Mouse (Mus musculus) hindbrain, postnatal 0 days (tissue): Measurements from ENCODE around the gene Unc5cl. TPM values are rescaled to one million over a fixed set of nuclear protein-coding genes. Genes with fewer than 3 reads are reported as not detected.

Experiments
- ATAC-seq: fragments of 200-750 bp; cut with Nextera tagmentation; 2 replicates; pipeline ENCODE4 v1.8.0; 2017; ENCODE audit warnings: mild to moderate bottlenecking, moderate TSS enrichment, moderate library complexity
- DNase-seq: peaks from one replicate; pipeline ENCODE4 v3.0.0-alpha.2; 2015; ENCODE audit warnings: low spot score
- H3K27ac ChIP-seq: fragments of 300-500 bp; sonication (generic); 2 replicates; pipeline ENCODE4 v1.5.1; 2014; ENCODE audit warnings: mild to moderate bottlenecking
- H3K27me3 ChIP-seq: fragments of 300-500 bp; sonication (generic); 2 replicates; pipeline ENCODE4 v1.6.1; 2014; ENCODE audit warnings: low read length, mixed read lengths; ENCODE audit not compliant: insufficient read depth
- H3K36me3 ChIP-seq: fragments of 300-500 bp; sonication (generic); 2 replicates; pipeline ENCODE4 v1.6.1; 2014; ENCODE audit warnings: low read length, mixed read lengths; ENCODE audit not compliant: insufficient read depth
- H3K4me1 ChIP-seq: fragments of 300-500 bp; sonication (generic); 2 replicates; pipeline ENCODE4 v1.6.1; 2014; ENCODE audit warnings: antibody characterized with exemption, low read length, mixed read lengths; ENCODE audit not compliant: insufficient read depth
- H3K4me2 ChIP-seq: fragments of 300-500 bp; sonication (generic); 2 replicates; pipeline ENCODE4 v1.6.1; 2014; ENCODE audit warnings: low read depth, mild to moderate bottlenecking, low read length, moderate library complexity, mixed read lengths
- H3K4me3 ChIP-seq: fragments of 300-500 bp; sonication (generic); 2 replicates; pipeline ENCODE4 v1.5.1; 2014; ENCODE audit warnings: low read length
- H3K9ac ChIP-seq: fragments of 300-500 bp; sonication (generic); replicated peaks from 2 replicates; pipeline ENCODE4 v1.6.1; 2014; ENCODE audit warnings: mild to moderate bottlenecking, low read length, moderate library complexity, mixed read lengths
- H3K9me3 ChIP-seq: fragments of 300-500 bp; sonication (generic); 2 replicates; pipeline ENCODE4 v1.6.1; 2016; ENCODE audit warnings: low read length, mixed read lengths
- CTCF ChIP-seq: IDR thresholded peaks from 2 replicates; pipeline ENCODE4 v1.5.1; 2016; ENCODE audit warnings: antibody characterized with exemption, control low read depth, low read depth
- WGBS: fragments of 180-500 bp; shearing (Covaris S2); extraction: QIAGEN DNeasy Blood & Tissue Kit; methylation state at CpG from one replicate; pipeline ENCODE4 v1.1.7; 2014; 5-methylcytosine and 5-hydroxymethylcytosine counted together
- polyA plus RNA-seq: library from polyadenylated mRNA; unstranded; fragments of >200 nt; fragmentation: Nextera tagmentation; extraction: Ambion mirVana; gene quantifications from 2 replicates; pipeline ENCODE4 v1.2.1, GENCODE M21; 2015
- total RNA-seq: library from RNA; depleted of rRNA; stranded (reverse); fragments of >200 nt; gene quantifications from 2 replicates; pipeline ENCODE4 v1.2.3, GENCODE M21; 2014

The Unc5cl gene
- total and polyA plus RNA-seq, 2 experiments from 2014 or later, result 0.13 to 0.26 TPM

DNA sequence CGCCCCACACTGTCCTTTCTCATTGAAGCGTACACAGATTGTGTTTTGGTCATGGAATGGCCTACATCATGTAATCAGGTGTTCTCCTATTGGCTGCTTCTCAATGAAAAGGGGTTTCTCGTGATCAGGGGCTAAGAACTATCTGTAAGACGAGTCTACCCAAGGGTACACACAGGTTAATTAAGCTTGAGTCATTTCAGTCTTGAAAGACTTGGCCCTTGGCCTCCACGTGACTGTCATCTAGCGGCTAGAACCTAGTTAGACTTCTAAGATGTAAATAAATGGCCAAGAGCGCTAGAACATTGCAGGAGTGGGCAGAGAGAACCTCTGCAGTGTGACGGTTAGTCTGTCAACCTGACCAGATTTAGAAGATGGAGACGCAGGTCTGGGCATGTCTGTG lies 30.5 kb upstream of the Unc5cl start:
- Histone ChIP-seq H3K27ac (no peak overlapping the region), H3K9me3 (no peaks in the 10 kb centered on the region), H3K36me3 (no peaks in the 10 kb centered on the region), H3K27me3 (no peaks in the 10 kb centered on the region), H3K4me1 (peaks cover 6% of the 10 kb centered on the region; the same call in 1 of the 2 replicates), H3K9ac (no peak overlapping the region), H3K4me2 (no peak overlapping the region), H3K4me3 (no peak overlapping the region)
- DNase-seq, result no peak
- TF ChIP-seq CTCF, result no peak
- 87% methylated on average over 9 of the region's 9 CpGs for WGBS
- no peak for ATAC-seq

DNA sequence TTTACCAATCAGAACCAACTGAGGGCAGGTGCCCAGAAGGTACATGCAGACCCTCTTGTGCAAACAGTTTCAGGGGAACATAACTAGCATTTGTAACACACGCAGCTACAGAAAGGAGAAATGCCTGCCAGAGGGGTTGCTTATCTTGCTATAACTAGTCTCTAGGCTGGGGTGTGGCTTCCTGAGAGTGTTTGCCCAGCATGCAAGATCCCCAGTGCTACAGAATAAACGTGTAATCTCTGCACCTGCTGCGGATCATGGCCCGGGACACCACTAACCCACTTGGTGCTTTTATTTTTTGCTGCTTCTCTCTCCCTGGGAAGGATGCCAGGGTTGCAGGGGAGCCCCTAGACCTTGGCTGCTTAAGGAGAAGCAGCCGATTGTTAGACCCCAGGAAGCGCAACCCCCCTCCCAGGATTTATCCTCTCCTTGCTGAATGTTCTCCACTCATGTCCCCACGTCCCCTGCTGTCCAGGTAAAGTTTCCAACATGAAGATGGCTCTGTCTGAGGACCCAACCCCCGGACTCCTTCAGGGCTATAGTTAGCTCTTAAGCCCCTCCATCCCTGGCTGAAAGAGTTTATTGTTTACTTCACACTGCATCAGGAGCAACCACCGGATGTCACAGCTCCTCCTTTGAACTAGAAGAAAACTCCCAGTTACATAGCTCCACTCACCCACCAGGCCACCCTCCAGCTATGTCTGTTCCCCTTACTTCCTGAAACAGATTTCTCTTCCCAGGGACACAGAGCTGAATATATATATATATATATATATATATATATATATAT lies 28.7 kb upstream of the Unc5cl start:
- no peak for DNase-seq
- no peak overlapping the region for H3K27ac ChIP-seq

DNA sequence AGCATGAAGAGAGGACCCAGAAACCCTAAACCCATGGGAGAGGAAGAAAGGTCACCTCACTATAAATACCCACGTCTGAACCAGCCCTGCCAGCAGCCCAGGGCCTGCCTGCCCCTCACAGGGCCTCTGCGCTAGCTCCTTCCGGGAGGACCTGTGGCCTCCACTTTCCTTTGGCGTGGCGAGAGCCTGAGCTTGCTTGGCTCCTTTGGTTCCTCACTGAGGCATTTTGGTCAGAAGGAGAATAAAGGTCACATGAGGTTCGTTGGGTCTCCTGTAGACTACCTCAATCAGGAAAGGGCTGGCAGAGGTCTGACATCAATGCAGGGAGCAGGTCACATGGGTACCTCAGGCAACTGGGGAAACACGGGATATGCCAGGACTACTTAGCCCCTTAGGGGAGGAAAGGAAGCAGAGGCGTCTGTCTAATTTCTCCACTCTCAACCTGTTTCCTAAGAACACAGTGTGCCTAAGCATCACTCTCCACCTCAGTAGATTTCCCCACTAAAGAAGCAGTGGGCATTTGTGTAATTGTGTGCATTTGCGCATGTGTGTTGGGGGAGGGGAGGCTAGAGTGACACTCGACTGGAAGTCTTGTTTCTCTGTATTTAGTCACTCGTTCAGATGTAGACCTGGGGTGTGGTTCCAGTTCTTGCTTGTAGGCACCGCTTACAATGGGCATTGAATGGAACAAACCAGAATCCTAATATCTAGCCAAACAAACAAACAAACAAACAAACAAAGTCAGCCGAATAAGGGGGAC lies 27.5 kb upstream of the Unc5cl start:
- H3K9me3 ChIP-seq, result no peaks in the 10 kb centered on the region
- H3K9ac ChIP-seq, result no peak overlapping the region
- no peak overlapping the region for H3K4me2 ChIP-seq
- peaks cover 6% of the 10 kb centered on the region; the same call in 1 of the 2 replicates for H3K4me1 ChIP-seq
- WGBS, result 76% methylated on average over 13 of the region's 13 CpGs
- no peak overlapping the region for H3K4me3 ChIP-seq
- H3K27me3 ChIP-seq, result no peaks in the 10 kb centered on the region
- no peaks in the 10 kb centered on the region for H3K36me3 ChIP-seq
- DNase-seq, result no peak
- ATAC-seq, result no peak
- H3K27ac ChIP-seq, result peak overlapping the region; percentile 4; the same call in 1 of the 2 replicates
- TF ChIP-seq CTCF, result no peak

More for the DNA sequence above, 28.7 kb upstream of the Unc5cl start:
- Histone ChIP-seq H3K4me2 (no peak overlapping the region), H3K9ac (no peak overlapping the region), H3K27me3 (no peaks in the 10 kb centered on the region), H3K4me3 (no peak overlapping the region), H3K36me3 (no peaks in the 10 kb centered on the region), H3K9me3 (no peaks in the 10 kb centered on the region), H3K4me1 (peaks cover 6% of the 10 kb centered on the region; the same call in 1 of the 2 replicates)
- WGBS, result 32% methylated on average over 9 of the region's 9 CpGs
- no peak for ATAC-seq
- TF ChIP-seq CTCF, result no peak

DNA sequence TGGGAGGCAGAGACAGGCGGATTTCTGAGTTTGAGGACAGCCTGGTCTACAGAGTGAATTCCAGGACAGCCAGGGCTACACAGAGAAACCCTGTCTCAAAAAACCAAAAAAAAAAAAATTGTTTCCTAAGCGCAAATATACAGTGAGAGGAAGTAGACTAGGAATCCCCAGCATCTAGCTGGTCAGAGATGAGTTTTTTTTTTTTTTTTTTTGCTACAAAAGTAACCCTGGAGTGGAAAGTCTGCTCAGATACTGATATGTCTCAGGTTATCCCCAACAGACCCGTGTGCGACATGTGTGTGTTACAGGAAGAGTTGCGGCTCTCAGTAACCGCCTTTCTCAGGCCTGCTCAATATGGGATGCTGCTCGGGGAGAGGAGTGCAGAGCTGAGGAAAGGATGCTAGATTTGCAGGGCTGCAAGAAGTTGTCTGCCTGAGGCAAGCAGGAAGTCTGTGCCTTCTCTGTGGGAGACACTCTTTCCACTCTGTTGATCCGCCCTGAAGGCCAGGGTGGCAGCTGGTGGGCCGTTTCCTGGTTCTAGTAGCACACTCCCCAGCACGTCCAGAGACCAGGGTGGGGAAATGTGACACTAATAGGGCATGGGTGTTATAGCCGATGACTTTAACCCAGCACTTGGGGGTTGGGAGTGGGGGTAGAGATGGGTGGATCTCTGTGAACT lies 26.7 kb upstream of the Unc5cl start:
- no peaks in the 10 kb centered on the region for H3K27me3 ChIP-seq
- H3K9ac ChIP-seq, result no peak overlapping the region
- no peak overlapping the region for H3K4me3 ChIP-seq
- no peak for ATAC-seq
- 68% methylated on average over 11 of the region's 11 CpGs for WGBS
- TF ChIP-seq CTCF, result no peak
- no peaks in the 10 kb centered on the region for H3K36me3 ChIP-seq
- DNase-seq, result no peak
- H3K9me3 ChIP-seq, result no peaks in the 10 kb centered on the region
- H3K27ac ChIP-seq, result no peak overlapping the region
- H3K4me2 ChIP-seq, result no peak overlapping the region
- H3K4me1 ChIP-seq, result peaks cover 9% of the 10 kb centered on the region; the same call in 1 of the 2 replicates

DNA sequence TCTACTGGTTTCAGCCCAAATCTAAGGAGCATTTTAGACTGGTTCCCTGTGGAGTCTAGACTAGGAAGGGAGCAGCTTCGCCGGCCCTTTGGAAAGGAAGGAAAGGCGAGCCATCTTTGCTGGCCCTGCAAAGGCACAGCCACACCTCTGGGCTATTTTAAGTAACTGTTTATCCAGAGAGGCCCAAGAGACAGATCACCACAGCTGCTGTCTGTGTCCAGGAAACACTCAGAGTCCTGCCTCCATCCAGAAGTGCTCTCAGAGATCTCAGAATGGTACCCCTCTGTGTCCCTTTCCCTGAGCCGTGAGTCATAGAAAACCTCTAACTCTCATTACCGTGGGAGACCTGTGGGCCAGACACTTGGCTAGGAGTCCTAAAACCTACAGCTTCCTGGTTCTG lies 24.3 kb upstream of the Unc5cl start:
- H3K27ac ChIP-seq, result no peak overlapping the region
- H3K4me3 ChIP-seq, result no peak overlapping the region
- H3K36me3 ChIP-seq, result no peaks in the 10 kb centered on the region
- H3K4me1 ChIP-seq, result peaks cover 9% of the 10 kb centered on the region; the same call in 1 of the 2 replicates
- TF ChIP-seq CTCF, result no peak
- H3K27me3 ChIP-seq, result no peaks in the 10 kb centered on the region
- DNase-seq (no peak), ATAC-seq (no peak)
- H3K4me2 ChIP-seq, result no peak overlapping the region
- H3K9me3 ChIP-seq, result no peaks in the 10 kb centered on the region
- 62% methylated on average over 5 of the region's 5 CpGs for WGBS
- no peak overlapping the region for H3K9ac ChIP-seq

DNA sequence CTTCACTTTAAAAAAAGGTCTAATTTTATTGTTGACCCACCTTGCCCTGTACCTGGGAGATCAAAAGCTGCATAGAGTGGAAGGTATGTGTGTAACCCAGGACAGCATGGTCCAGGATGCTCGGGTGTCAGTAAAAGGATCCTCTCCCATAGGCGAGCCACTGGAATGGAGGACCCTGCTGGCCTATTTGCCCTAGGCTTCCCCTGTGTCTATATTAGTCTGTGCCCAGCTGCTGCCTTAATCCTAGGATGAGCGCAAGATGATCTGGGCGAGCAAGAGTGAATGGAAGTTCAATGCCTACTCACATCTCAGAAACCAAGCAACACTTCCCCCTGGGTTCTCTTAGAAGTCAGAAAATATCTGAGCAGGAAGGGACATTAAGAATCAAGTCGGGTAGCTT lies 23.6 kb upstream of the Unc5cl start:
- no peaks in the 10 kb centered on the region for H3K9me3 ChIP-seq
- no peak for ATAC-seq

More for the DNA sequence above, 23.6 kb upstream of the Unc5cl start:
- H3K9ac ChIP-seq, result no peak overlapping the region
- H3K4me1 ChIP-seq, result peaks cover 7% of the 10 kb centered on the region; the same call in 1 of the 2 replicates
- H3K27me3 ChIP-seq, result no peaks in the 10 kb centered on the region
- no peak overlapping the region for H3K4me2 ChIP-seq
- no peak overlapping the region for H3K4me3 ChIP-seq
- H3K36me3 ChIP-seq, result no peaks in the 10 kb centered on the region
- 75% methylated on average over 5 of the region's 5 CpGs for WGBS
- no peak for TF ChIP-seq CTCF
- H3K27ac ChIP-seq, result no peak overlapping the region
- DNase-seq, result no peak
